Mouse (Mus musculus) left cerebral cortex, adult 9 months (tissue): Measurements from ENCODE around the gene Zfp142.

Experiments used
- DNase-seq, 2 experiments: peaks; one replicate each; pipeline ENCODE4 v3.0.0; 2022; ENCODE audit warnings: low spot score in 2 of 2

Gene Zfp142

DNA sequence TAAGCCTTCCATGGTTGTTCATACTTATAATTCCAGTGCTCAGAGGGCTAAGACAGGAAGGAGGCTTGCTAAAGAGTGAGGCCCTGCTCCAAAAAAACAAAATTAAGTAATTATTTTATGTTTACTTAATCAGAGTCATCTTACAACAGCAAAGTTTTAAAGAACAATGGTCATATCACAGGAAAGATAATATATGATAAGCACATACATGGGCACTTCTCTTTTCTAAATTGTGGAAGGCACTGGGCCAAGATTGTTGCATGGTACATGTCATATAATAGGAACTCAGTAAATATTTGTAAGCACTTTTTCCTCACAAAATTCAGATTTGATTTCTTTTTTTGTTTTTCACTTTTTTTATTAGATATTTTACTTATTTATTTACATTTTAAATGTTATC lies 68.2 kb downstream of the Zfp142 start:
- DNase-seq = no peak
